Mouse (Mus musculus) layer of hippocampus, postnatal 14 days (tissue): Measurements from ENCODE around the gene P2ry10b. TPM values are rescaled to one million over a fixed set of nuclear protein-coding genes. Genes with fewer than 3 reads are reported as not detected.
A peak's percentile ranks its signal among the peaks of the same experiment; 100 is the strongest.

Experiments
- DNase-seq, 2 experiments: peaks; one replicate each; pipeline ENCODE4 v3.0.0; 2021 to 2022; ENCODE audit warnings: low spot score in 2 of 2, mixed read lengths in 1 of 2
- long read RNA-seq, 2 experiments: library from polyadenylated mRNA; stranded (forward); transcript quantifications; one replicate each; pipeline ENCODE4 v2.0.0; 2021
- total RNA-seq, 2 experiments: library from RNA; stranded (reverse); gene quantifications; 2 replicates each; pipeline ENCODE4 v1.2.3; 2021

Gene P2ry10b
- total RNA-seq = under 1 TPM; 0.48 TPM
- long read RNA-seq, experiment 1, partial matches to known transcripts = 0 of 1 reads
- long read RNA-seq, experiment 1, other reads (novel, unspliced or antisense) = 0 of 1 reads
- long read RNA-seq, experiment 2 = 0 reads

DNA sequence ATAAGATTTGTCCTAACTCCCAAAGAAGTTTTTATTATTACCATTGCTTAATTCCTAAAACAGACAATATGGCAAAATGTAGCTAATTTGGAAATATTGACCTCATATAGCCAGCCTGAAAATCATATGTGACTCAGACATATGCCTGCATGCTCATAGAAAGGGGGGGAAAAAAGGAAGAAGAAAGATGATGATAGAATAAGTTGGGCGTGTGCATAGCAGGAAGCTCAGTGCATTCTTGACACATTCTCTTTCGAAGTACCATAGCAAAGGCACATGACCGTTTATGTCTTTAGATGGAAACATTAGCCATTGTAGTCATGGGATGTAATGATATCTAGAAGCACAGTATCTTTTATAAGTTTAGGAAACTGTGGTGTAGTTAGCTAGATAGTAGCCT, at the start of gene P2ry10b:
Gene P2ry10b (plus strand): TSS at position 247 of the 400 bp plus-strand sequence.
- no peak for DNase-seq

- DNase-seq = no peak
Measured at GRCm38 (mm10) chrX:107116333-107116732, 32.4 kb upstream of the P2ry10b start.

GRCm38 (mm10) chrX:107116987-107117386, 31.7 kb upstream of the P2ry10b start:
- no peak for DNase-seq

DNA sequence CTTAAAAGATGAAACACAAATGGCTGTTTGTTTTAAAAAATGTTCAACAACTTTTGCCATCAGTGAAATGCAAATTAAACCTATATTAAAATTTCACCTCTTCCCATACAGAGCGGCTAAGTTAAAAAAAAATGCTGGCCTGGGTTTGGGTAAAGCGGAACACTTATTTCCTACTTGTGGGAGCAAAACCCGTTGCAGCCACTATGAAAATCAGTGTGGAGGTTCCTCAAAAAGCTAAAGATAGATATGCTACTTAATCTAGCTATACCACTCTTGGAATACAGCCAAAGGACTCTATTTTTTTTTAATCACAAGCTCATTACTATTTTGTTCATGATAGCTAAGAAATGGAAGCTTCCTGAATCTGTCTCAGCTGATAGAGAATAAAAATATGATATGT, 5.5 kb upstream of the P2ry10b start:
- no peak for DNase-seq

GRCm38 (mm10) chrX:107143930-107144329, 4.8 kb upstream of the P2ry10b start:
- DNase-seq = no peak

- DNase-seq = no peak
Measured at GRCm38 (mm10) chrX:107149391-107149993, 765 bp downstream of the P2ry10b start.

GRCm38 (mm10) chrX:107150027-107150426, 1.3 kb downstream of the P2ry10b start:
- peak in 1 of 2 experiments; percentile 6 for DNase-seq

DNA sequence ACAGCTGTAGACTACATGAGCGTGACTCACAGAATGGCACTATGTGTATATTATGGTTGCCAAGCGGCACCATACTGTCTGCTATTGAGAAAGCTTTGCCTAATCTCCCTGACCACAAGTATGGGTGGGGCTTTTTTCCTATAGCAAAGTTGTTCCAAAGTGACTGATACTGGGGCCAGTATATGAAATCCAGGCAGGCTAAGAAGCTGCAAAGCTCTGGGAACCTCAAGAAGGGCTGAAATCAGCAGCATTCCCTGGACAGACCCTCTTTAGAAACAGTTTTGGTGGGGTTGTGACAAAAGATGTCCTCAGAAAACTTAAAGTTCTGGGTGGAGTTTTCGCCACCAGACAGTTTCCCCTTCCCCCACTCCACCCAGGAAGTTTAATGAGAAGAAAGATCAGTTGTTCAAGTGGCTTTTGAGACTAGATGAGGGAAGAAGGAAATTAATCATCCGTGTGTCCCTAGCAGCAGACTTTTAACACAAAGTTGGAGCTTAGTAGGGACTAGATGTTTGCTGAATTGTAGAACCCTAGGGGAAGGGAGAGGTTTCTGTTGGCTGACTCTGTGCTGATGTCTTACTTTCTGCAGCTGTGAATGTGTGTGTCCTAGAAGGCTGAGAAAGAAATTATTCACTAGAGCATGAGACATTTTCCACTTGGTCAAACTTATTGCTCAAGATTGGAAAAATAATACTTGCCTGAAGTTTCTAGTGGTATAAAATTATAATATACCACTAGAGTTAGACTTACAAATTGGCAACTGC, 2.2 kb downstream of the P2ry10b start:
- no peak for DNase-seq

DNA sequence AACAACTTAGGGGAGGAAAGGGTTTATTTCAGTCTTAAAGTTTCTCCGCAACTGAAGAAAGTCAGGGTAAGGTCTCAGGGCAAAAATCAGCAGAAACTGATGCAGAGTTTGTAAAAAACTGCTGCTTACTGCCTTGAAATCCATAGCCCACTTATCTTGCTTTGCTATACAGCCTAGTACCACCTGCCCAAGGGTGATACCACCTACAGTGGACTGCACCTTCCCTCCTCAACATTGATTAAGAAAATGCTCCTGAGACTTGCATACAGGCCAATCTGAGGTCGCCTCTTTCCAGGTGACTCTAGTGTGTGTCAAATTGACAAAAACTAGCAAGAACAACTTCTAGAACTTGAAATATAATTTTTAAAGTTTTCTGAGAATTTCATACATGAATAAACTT, 7.3 kb downstream of the P2ry10b start:
- no peak for DNase-seq

GRCm38 (mm10) chrX:107160496-107160895, 11.8 kb downstream of the P2ry10b start:
- no peak for DNase-seq

GRCm38 (mm10) chrX:107168281-107168680, 19.6 kb downstream of the P2ry10b start:
- DNase-seq = peak in 1 of 2 experiments; percentile 30

DNA sequence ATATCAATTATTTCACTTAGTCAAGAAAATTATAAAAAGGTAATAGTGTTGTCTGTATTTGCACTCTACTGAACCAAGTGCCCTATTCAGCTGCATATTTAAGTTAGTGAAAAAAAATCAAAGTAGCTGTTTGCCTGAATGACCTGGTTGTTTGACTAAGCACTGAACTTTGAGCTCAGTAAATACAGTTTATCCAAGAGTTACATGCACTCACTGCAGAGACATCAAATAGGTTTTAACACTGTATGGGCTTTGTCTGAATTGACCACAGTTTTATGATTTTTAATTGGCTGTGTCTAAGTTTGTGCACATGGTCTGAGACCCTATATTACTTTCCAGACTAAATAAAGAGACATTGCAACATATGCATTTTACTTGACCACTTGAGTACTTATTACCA, 20.4 kb downstream of the P2ry10b start:
- no peak for DNase-seq

GRCm38 (mm10) chrX:107178742-107179141, 30.0 kb downstream of the P2ry10b start:
- no peak for DNase-seq

DNA sequence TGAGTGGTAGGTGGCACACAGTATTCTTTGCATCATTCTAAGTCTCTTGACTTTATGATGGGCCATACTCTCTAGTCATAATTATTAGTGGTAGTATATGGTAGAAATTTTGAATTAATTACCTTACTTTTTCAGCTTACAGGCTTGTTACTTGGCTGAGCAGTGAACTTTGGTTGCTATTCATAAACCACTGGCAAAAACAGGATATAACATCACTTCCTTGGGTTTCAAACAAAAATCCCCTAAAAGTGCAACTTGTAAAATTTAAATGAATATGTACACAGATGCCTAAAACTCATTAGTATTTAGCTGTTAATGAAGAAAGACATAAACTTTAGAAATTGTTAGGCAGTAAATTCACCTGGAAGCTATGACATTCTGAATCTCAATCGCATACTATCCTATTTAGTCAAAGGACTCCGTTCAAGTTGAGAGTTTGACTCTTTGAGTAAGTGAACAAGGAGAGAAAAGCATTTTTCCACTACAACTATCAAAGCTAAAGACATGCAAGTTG, 68.9 kb downstream of the P2ry10b start:
- no peak for DNase-seq

Other genes with a start within 250 kb of the P2ry10b start
- 1 to 10 TPM; 2.1 to 2.4 TPM for gene Lpar4, start 228.3 kb upstream of the P2ry10b start, total RNA-seq
- gene P2ry10, start 60.4 kb upstream of the P2ry10b start, total RNA-seq = not detected
- not detected for gene Gpr174, start 107.0 kb downstream of the P2ry10b start, total RNA-seq